Comparison of ENCODE assay signal across 8 mouse cellular contexts in genomic region chr15:82259510-82259909, GRCm38 (mm10). TPM values are rescaled to one million over a fixed set of nuclear protein-coding genes. Genes with fewer than 3 reads are reported as not detected.
DNase-seq lines count a peak whose midpoint lies in the region; ATAC-seq and TF ChIP-seq lines count a peak whose summit lies in the region.

No protein-coding gene starts in this region.

- ATAC-seq in intestine, embryonic 14.5 days (replicated peaks; ENCODE audit: low FRiP score, low TSS enrichment, low read depth) = no peak
- ATAC-seq in intestine, embryonic 15.5 days = no peak

- H3K27ac ChIP-seq in intestine, embryonic 14.5 days (ENCODE audit: low read depth) = no peak overlapping the region
- no peak overlapping the region for H3K27ac ChIP-seq in intestine, embryonic 15.5 days
- no peak overlapping the region for H3K27ac ChIP-seq in thymus, adult 2 months (ENCODE audit: control insufficient read depth, insufficient read depth, low read length)

- no peaks in the 10 kb centered on the region for H3K9me3 ChIP-seq in intestine, embryonic 14.5 days (ENCODE audit: control insufficient read depth, low read length)
- no peaks in the 10 kb centered on the region for H3K9me3 ChIP-seq in intestine, embryonic 15.5 days

- no peaks in the 10 kb centered on the region for H3K27me3 ChIP-seq in intestine, embryonic 14.5 days (replicated peaks; ENCODE audit: control insufficient read depth, insufficient read depth, low read length)
- no peaks in the 10 kb centered on the region for H3K27me3 ChIP-seq in intestine, embryonic 15.5 days (replicated peaks)
- no peaks in the 10 kb centered on the region for H3K27me3 ChIP-seq in thymus, adult 2 months (ENCODE audit: control insufficient read depth, insufficient read depth, low read length)

- no peaks in the 10 kb centered on the region; the same call in 1 of the 2 replicates for H3K4me1 ChIP-seq in intestine, embryonic 14.5 days (replicated peaks; ENCODE audit: control insufficient read depth, insufficient read depth, low read length)
- H3K4me1 ChIP-seq in intestine, embryonic 15.5 days (replicated peaks) = no peaks in the 10 kb centered on the region
- no peaks in the 10 kb centered on the region for H3K4me1 ChIP-seq in thymus, adult 2 months (replicated peaks; ENCODE audit: control insufficient read depth, insufficient read depth, low read length)

- no peak for TF ChIP-seq POLR2A in brain, embryonic 14.5 days (IDR thresholded peaks at IDR 0.05; ENCODE audit: borderline replicate concordance, extremely low read depth, insufficient read depth, insufficient read length, poor library complexity, severe bottlenecking)
- no peak for TF ChIP-seq POLR2A in thymus, adult 2 months (IDR thresholded peaks at IDR 0.05; ENCODE audit: control insufficient read depth, extremely low read depth, insufficient read depth, low read length, poor library complexity)

- WGBS in intestine, embryonic 14.5 days = 16% methylated on average over 16 of the region's 16 CpGs
- 12% methylated on average over 16 of the region's 16 CpGs for WGBS in intestine, embryonic 15.5 days
- 9% methylated on average over 16 of the region's 16 CpGs for WGBS in thymus, adult 2 months

- no peak overlapping the region for H3K9ac ChIP-seq in intestine, embryonic 14.5 days (ENCODE audit: low read length)
- no peak overlapping the region for H3K9ac ChIP-seq in intestine, embryonic 15.5 days

- no peaks in the 10 kb centered on the region for H3K36me3 ChIP-seq in intestine, embryonic 14.5 days (ENCODE audit: control insufficient read depth, insufficient read depth, low read length)
- no peaks in the 10 kb centered on the region for H3K36me3 ChIP-seq in intestine, embryonic 15.5 days
- no peaks in the 10 kb centered on the region for H3K36me3 ChIP-seq in thymus, adult 2 months (ENCODE audit: control insufficient read depth, insufficient read depth, low read length)

- intact Hi-C loops in left cerebral cortex, postnatal 10 days (cut with DNase I) = no loop called here

- DNase-seq in intestine, embryonic 14.5 days (ENCODE audit: low spot score) = peak; percentile 80
- DNase-seq in ES-CJ7 (ENCODE audit: low read depth, low spot score) = peak; percentile 91
- peak; percentile 69 for DNase-seq in brain, embryonic 14.5 days (ENCODE audit: low read depth)
- DNase-seq in frontal cortex, postnatal 25 days (ENCODE audit: low spot score in 2 of 2) = peak; percentile 68 to 75
- peak; percentile 51 to 81 for DNase-seq in left cerebral cortex, postnatal 10 days (ENCODE audit: extremely low spot score in 1 of 2, low spot score in 2 of 2)
- DNase-seq in naive thymus-derived CD4-positive, alpha-beta T cell, adult 2 months (ENCODE audit: low read depth) = peak; percentile 80
- peak; percentile 79 for DNase-seq in thymus, adult 2 months

- TF ChIP-seq CTCF in brain, embryonic 14.5 days (IDR thresholded peaks at IDR 0.05; ENCODE audit: borderline replicate concordance, extremely low read depth, insufficient read depth, insufficient read length) = peak; percentile 94
- TF ChIP-seq CTCF in thymus, adult 2 months (IDR thresholded peaks at IDR 0.05; ENCODE audit: borderline replicate concordance, control insufficient read depth, extremely low read depth, insufficient read depth, low read length, poor library complexity) = peak; percentile 100

- H3K4me3 ChIP-seq in intestine, embryonic 14.5 days (ENCODE audit: low read depth, low read length) = no peak overlapping the region
- no peak overlapping the region for H3K4me3 ChIP-seq in intestine, embryonic 15.5 days (replicated peaks)
- H3K4me3 ChIP-seq in thymus, adult 2 months (ENCODE audit: control insufficient read depth, insufficient read depth, low read length) = no peak overlapping the region

- no peak overlapping the region for H3K4me2 ChIP-seq in intestine, embryonic 14.5 days (ENCODE audit: low read length)
- no peak overlapping the region for H3K4me2 ChIP-seq in intestine, embryonic 15.5 days (replicated peaks)

RNA-seq across cellular contexts. Expression of gene 1500009C09Rik, which starts 7.3 kb away (rescaled TPM):
- 0.15 TPM in 1 of 2 replicates, not detected in the other for polyA plus RNA-seq in intestine, embryonic 14.5 days (2014; fragmentation: Nextera tagmentation; extraction: Ambion mirVana)
- polyA plus RNA-seq in intestine, embryonic 15.5 days (2015; fragmentation: Nextera tagmentation; extraction: Ambion mirVana) = 0.13 TPM in 1 of 2 replicates, not detected in the other
- polyA plus RNA-seq in brain, embryonic 14.5 days (2012; rRNA removed) = 67.2 and 71.3 TPM in 2 replicates
- total RNA-seq in left cerebral cortex, postnatal 10 days (2021) = 10 to 100 TPM; 83.1 to 87.6 TPM
- 0.08 and 0.24 TPM in 2 replicates for polyA plus RNA-seq in thymus, adult 2 months (2012; rRNA removed)

RNA-seq across cellular contexts. Expression of gene Cenpm, which starts 15.0 kb away (rescaled TPM):
- polyA plus RNA-seq in intestine, embryonic 14.5 days (2014; fragmentation: Nextera tagmentation; extraction: Ambion mirVana) = 64.9 and 70.3 TPM in 2 replicates
- polyA plus RNA-seq in intestine, embryonic 15.5 days (2015; fragmentation: Nextera tagmentation; extraction: Ambion mirVana) = 46.0 and 49.1 TPM in 2 replicates
- 16.5 and 26.2 TPM in 2 replicates for polyA plus RNA-seq in brain, embryonic 14.5 days (2012; rRNA removed)
- 1 to 10 TPM; 4.5 to 4.8 TPM for total RNA-seq in left cerebral cortex, postnatal 10 days (2021)
- 44.8 and 68.0 TPM in 2 replicates for polyA plus RNA-seq in thymus, adult 2 months (2012; rRNA removed)

RNA-seq across cellular contexts. Expression of gene Sept3, which starts 15.2 kb away (rescaled TPM):
- polyA plus RNA-seq in intestine, embryonic 14.5 days (2014; fragmentation: Nextera tagmentation; extraction: Ambion mirVana) = 16.0 and 18.3 TPM in 2 replicates
- polyA plus RNA-seq in intestine, embryonic 15.5 days (2015; fragmentation: Nextera tagmentation; extraction: Ambion mirVana) = 8.6 and 10.2 TPM in 2 replicates
- 426 and 484 TPM in 2 replicates for polyA plus RNA-seq in brain, embryonic 14.5 days (2012; rRNA removed)
- 100 to 1,000 TPM; 512 to 519 TPM for total RNA-seq in left cerebral cortex, postnatal 10 days (2021)
- 3.4 and 4.6 TPM in 2 replicates for polyA plus RNA-seq in thymus, adult 2 months (2012; rRNA removed)

RNA-seq across cellular contexts. Expression of gene Tnfrsf13c, which starts 35.3 kb away (rescaled TPM):
- polyA plus RNA-seq in intestine, embryonic 14.5 days (2014; fragmentation: Nextera tagmentation; extraction: Ambion mirVana) = 0.11 and 0.15 TPM in 2 replicates
- polyA plus RNA-seq in intestine, embryonic 15.5 days (2015; fragmentation: Nextera tagmentation; extraction: Ambion mirVana) = 0.25 TPM in 1 of 2 replicates, not detected in the other
- 0.26 and 0.30 TPM in 2 replicates for polyA plus RNA-seq in brain, embryonic 14.5 days (2012; rRNA removed)
- total RNA-seq in left cerebral cortex, postnatal 10 days (2021) = under 1 TPM; 0.30 to 0.73 TPM
- 4.3 and 7.0 TPM in 2 replicates for polyA plus RNA-seq in thymus, adult 2 months (2012; rRNA removed)

RNA-seq across cellular contexts. Expression of gene Wbp2nl, which starts 39.2 kb away (rescaled TPM):
- polyA plus RNA-seq in intestine, embryonic 14.5 days (2014; fragmentation: Nextera tagmentation; extraction: Ambion mirVana) = 0.16 and 0.20 TPM in 2 replicates
- 0.11 and 0.13 TPM in 2 replicates for polyA plus RNA-seq in intestine, embryonic 15.5 days (2015; fragmentation: Nextera tagmentation; extraction: Ambion mirVana)
- 0.15 and 0.19 TPM in 2 replicates for polyA plus RNA-seq in brain, embryonic 14.5 days (2012; rRNA removed)
- total RNA-seq in left cerebral cortex, postnatal 10 days (2021) = not detected
- polyA plus RNA-seq in thymus, adult 2 months (2012; rRNA removed) = 0.11 and 0.14 TPM in 2 replicates

Comparison
In these comparisons a context has a peak if more than half of its experiments do, and no peak if none do; other contexts are left out.
1. RNA of gene 1500009C09Rik, which starts 7.3 kb away (polyA plus RNA-seq): 67.2 to 71.3 TPM in brain, embryonic 14.5 days; 0.08 to 0.24 TPM in thymus, adult 2 months, 0.13 TPM in intestine, embryonic 15.5 days and 0.15 TPM in intestine, embryonic 14.5 days; every median in the first group is over 10 times any median in the second.
2. RNA of gene Sept3, which starts 15.2 kb away (polyA plus RNA-seq): 426 to 484 TPM in brain, embryonic 14.5 days; 16.0 to 18.3 TPM in intestine, embryonic 14.5 days, 8.6 to 10.2 TPM in intestine, embryonic 15.5 days and 3.4 to 4.6 TPM in thymus, adult 2 months; every median in the first group is over 10 times any median in the second.
3. Peak in every context shown above with its lines, with median percentiles within 50 percentile points of each other: DNase-seq.